Mouse (Mus musculus) midbrain, embryonic 13.5 days (tissue): Measurements from ENCODE around the gene 4930555G01Rik. TPM values are rescaled to one million over a fixed set of nuclear protein-coding genes. Genes with fewer than 3 reads are reported as not detected.
"Not testable (repeated sequence)": the region's sequence is repeated elsewhere in the genome, so short reads cannot be mapped to it uniquely, and the experiment has no call there.

Experiments
- ATAC-seq: fragments of 200-750 bp; cut with Nextera tagmentation; 2 replicates; pipeline ENCODE4 v1.8.0; 2017; ENCODE audit warnings: mild to moderate bottlenecking, moderate TSS enrichment, moderate library complexity
- H3K27ac ChIP-seq: fragments of 300-500 bp; sonication (generic); 2 replicates; pipeline ENCODE4 v1.5.1; 2015; ENCODE audit warnings: inconsistent platforms, mild to moderate bottlenecking, moderate library complexity
- H3K27me3 ChIP-seq: fragments of 300-500 bp; sonication (generic); 2 replicates; pipeline ENCODE4 v1.6.1; 2015; ENCODE audit warnings: mild to moderate bottlenecking, inconsistent platforms
- H3K36me3 ChIP-seq: fragments of 300-500 bp; sonication (generic); 2 replicates; pipeline ENCODE4 v1.6.1; 2015; ENCODE audit warnings: mild to moderate bottlenecking, inconsistent platforms
- H3K4me1 ChIP-seq: fragments of 300-500 bp; sonication (generic); replicated peaks from 2 replicates; pipeline ENCODE4 v1.6.1; 2015; ENCODE audit warnings: inconsistent platforms
- H3K4me2 ChIP-seq: fragments of 300-500 bp; sonication (generic); replicated peaks from 2 replicates; pipeline ENCODE4 v1.6.1; 2015; ENCODE audit warnings: moderate library complexity, mild to moderate bottlenecking, inconsistent platforms
- H3K4me3 ChIP-seq: fragments of 300-500 bp; sonication (generic); replicated peaks from 2 replicates; pipeline ENCODE4 v1.5.1; 2015; ENCODE audit warnings: mild to moderate bottlenecking, inconsistent platforms
- H3K9ac ChIP-seq: fragments of 300-500 bp; sonication (generic); replicated peaks from 2 replicates; pipeline ENCODE4 v1.6.1; 2015; ENCODE audit warnings: mild to moderate bottlenecking, inconsistent platforms
- H3K9me3 ChIP-seq: fragments of 300-500 bp; sonication (generic); 2 replicates; pipeline ENCODE4 v1.6.1; 2016; ENCODE audit warnings: mild to moderate bottlenecking, inconsistent platforms
- WGBS: fragments of 180-500 bp; shearing (Covaris S2); methylation state at CpG from one replicate; pipeline ENCODE4 v1.1.7; 2015; 5-methylcytosine and 5-hydroxymethylcytosine counted together
- polyA plus RNA-seq: library from polyadenylated mRNA; unstranded; fragments of >200 nt; fragmentation: Nextera tagmentation; extraction: Ambion mirVana; gene quantifications from 2 replicates; pipeline ENCODE4 v1.2.1, GENCODE M21; 2015

4930555G01Rik gene
- not detected in 2 replicates for polyA plus RNA-seq

DNA sequence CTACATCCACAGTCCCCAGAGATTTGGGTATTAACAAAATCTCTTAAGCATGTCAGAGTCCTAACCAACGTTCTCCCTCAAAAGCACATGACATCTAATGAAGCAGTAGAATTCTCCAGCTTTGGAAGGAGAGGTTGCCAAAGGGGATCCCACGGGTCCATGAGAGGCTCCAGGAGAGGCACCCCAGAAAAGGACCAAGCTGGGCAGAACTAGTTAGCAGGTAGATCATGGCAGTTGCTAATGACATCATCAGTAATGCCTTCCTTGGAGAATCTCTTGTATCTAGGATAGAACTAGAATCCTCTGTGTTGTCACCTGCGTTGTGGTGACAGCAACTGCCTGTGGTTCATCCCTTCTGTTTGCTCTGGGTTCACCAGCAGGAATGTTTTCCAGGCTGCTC lies at the start of gene 4930555G01Rik:
4930555G01Rik (plus strand) TSS at position 301 of the 400 bp plus-strand sequence.
- H3K27me3 ChIP-seq, H3K36me3 ChIP-seq, H3K4me1 ChIP-seq, H3K9ac ChIP-seq, ATAC-seq, H3K27ac ChIP-seq, H3K9me3 ChIP-seq, H3K4me3 ChIP-seq, H3K4me2 ChIP-seq: not testable (repeated sequence)
- no CpG with 5 or more reads among the region's 3 CpGs for WGBS

DNA sequence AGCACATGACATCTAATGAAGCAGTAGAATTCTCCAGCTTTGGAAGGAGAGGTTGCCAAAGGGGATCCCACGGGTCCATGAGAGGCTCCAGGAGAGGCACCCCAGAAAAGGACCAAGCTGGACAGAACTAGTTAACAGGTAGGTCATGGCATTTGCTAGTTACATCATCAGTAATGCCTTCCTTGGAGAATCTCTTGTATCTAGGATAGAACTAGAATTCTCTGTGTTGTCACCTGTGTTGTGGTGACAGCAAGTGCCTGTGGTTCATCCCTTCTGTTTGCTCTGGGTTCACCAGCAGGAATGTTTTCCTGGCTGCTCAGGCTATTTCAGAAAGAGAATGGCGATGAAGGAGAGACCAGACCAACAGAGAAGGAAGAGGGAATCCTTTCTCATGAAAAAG lies 34.8 kb upstream of the 4930555G01Rik start, which contains the start of gene Gm3298:
Gm3298 (plus strand) TSS at position 301 of the 400 bp plus-strand sequence.
- H3K4me2 ChIP-seq, H3K9me3 ChIP-seq, H3K36me3 ChIP-seq, ATAC-seq, H3K4me1 ChIP-seq, H3K27ac ChIP-seq, H3K4me3 ChIP-seq, H3K27me3 ChIP-seq, H3K9ac ChIP-seq: not testable (repeated sequence)
- WGBS = no CpG with 5 or more reads among the region's 2 CpGs

DNA sequence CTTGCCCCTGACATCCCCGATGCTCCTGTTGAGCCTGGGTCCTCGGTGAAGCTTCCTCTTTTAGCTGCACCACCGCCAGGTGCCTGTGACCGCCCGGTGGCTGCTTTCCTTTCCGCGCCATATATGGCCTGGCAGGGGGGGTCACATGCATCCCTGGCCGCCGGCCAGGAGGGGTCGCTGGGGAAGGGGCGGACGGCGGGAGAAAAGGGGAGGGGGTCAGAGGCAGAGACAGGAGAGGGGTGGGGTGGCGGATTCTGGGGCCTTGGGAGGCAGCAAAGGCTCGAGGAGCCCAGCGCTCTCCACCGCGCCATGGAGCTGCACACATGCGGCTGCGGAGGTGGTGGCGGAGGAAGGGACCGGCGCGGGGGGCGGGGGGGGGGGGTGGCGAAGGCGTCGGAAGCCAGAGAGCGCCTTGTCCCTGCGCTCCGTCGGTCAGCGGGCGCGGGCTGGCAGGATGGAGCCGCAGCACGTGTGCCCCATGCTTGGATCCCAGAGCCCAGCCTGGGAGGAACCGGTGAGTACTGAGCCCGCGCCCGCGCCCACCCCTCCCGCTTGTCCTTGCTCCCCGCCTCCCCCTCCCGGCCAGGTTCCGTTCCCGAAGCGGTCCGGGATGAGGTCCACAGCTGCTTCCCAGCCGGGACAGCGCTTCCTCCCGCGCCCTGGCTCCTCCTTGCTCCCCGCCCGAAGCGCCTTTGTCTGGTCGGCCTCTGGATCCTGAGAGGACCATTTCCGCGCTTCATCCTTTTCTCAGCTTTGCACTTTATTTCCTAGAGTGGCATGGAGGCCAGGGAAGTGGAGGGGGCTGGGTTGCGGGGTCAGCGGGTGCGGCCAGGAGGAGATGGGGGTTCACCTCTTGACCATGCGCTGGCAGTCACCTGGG lies 20.4 kb downstream of the 4930555G01Rik start, which contains the start of gene Gm8281:
Gm8281 (plus strand) TSS at position 430 of the 880 bp plus-strand sequence.
- peak within 1 kb of the TSS; percentile 65 for H3K9ac ChIP-seq
- H3K27me3 ChIP-seq, H3K9me3 ChIP-seq, ATAC-seq, H3K36me3 ChIP-seq, H3K4me1 ChIP-seq: not testable (repeated sequence)
- peak within 1 kb of the TSS; percentile 44; the same call in 1 of the 2 replicates for H3K27ac ChIP-seq
- 3% methylated on average over 36 of the region's 63 CpGs for WGBS
- peak within 1 kb of the TSS; percentile 48 for H3K4me3 ChIP-seq
- H3K4me2 ChIP-seq = peak within 1 kb of the TSS; percentile 57

Other genes starting within 250 kb of the 4930555G01Rik start
- gene Gm3269, start 212.5 kb upstream of the 4930555G01Rik start, polyA plus RNA-seq = not detected in 2 replicates
- 1.7 and 2.7 TPM in 2 replicates for gene Gm3264, start 195.1 kb upstream of the 4930555G01Rik start, polyA plus RNA-seq
- gene Gm3278, start 158.2 kb upstream of the 4930555G01Rik start, polyA plus RNA-seq = 0.13 TPM in 1 of 2 replicates, not detected in the other
- not detected in 2 replicates for gene Gm8297, start 66.7 kb upstream of the 4930555G01Rik start, polyA plus RNA-seq
- not detected in 2 replicates for gene Gm3298, start 34.7 kb upstream of the 4930555G01Rik start, polyA plus RNA-seq
- 6.1 and 6.9 TPM in 2 replicates for gene Gm8281, start 20.4 kb downstream of the 4930555G01Rik start, polyA plus RNA-seq
- not detected in 2 replicates for gene Gm8279, start 80.9 kb downstream of the 4930555G01Rik start, polyA plus RNA-seq
- gene Gm3317, start 113.9 kb downstream of the 4930555G01Rik start, polyA plus RNA-seq = not detected in 2 replicates
- gene Gm8271, start 135.2 kb downstream of the 4930555G01Rik start, polyA plus RNA-seq = not detected in 2 replicates
- not detected in 2 replicates for gene Gm3526, start 210.0 kb downstream of the 4930555G01Rik start, polyA plus RNA-seq